Mouse (Mus musculus) layer of hippocampus, postnatal 36 days (tissue): ENCODE results near the gene Tmem168. TPM values are rescaled to one million over a fixed set of nuclear protein-coding genes. Genes with fewer than 3 reads are reported as not detected.

Source experiments
- DNase-seq, 2 experiments: peaks; one replicate each; pipeline ENCODE4 v3.0.0; 2022
- total RNA-seq, 2 experiments: library from RNA; stranded (reverse); gene quantifications; 2 replicates each; pipeline ENCODE4 v1.2.3; 2021

The Tmem168 gene
- total RNA-seq, 2 experiments from 2014 or later: 14.0 to 17.4 TPM

GRCm38 (mm10) chr6:13584788-13585187 is 23.1 kb downstream of the Tmem168 start:
- DNase-seq: no peak

- no peak for DNase-seq
Measured at GRCm38 (mm10) chr6:13582075-13582474, 25.8 kb downstream of the Tmem168 start.

GRCm38 (mm10) chr6:13565734-13566133 is 42.2 kb downstream of the Tmem168 start:
- DNase-seq: no peak

GRCm38 (mm10) chr6:13555266-13555665 is 52.6 kb downstream of the Tmem168 start:
- no peak for DNase-seq

GRCm38 (mm10) chr6:13541761-13542160 is 66.1 kb downstream of the Tmem168 start:
- no peak for DNase-seq

- no peak for DNase-seq
Measured at GRCm38 (mm10) chr6:13537275-13537964, 70.5 kb downstream of the Tmem168 start.

Other genes starting within 250 kb of the Tmem168 start
- gene Bmt2, start 69.9 kb upstream of the Tmem168 start, total RNA-seq: 10 to 100 TPM; 25.0 to 25.3 TPM
- 10 to 100 TPM; 43.9 to 45.8 TPM for gene Gpr85, start 231.8 kb upstream of the Tmem168 start, total RNA-seq